Mouse (Mus musculus) left cerebral cortex, postnatal 4 days (tissue): ENCODE measurements around the gene Psma6. TPM values are rescaled to one million over a fixed set of nuclear protein-coding genes. Genes with fewer than 3 reads are reported as not detected.
A peak's percentile ranks its signal among the peaks of the same experiment; 100 is the strongest.

Experiments
- DNase-seq: peaks from one replicate; pipeline ENCODE4 v3.0.0-alpha.2; 2022
- intact Hi-C: fragments of 180-260 bp; cut with DNase I; formaldehyde crosslinking; loops from one replicate; pipeline ENCODE4 v1.15.1; 2025
- total RNA-seq, 2 experiments: library from RNA; stranded (reverse); gene quantifications; 2 replicates each; pipeline ENCODE4 v1.2.3; 2021

Gene Psma6
- total RNA-seq, 2 experiments from 2014 or later, result 173 to 183 TPM

DNA sequence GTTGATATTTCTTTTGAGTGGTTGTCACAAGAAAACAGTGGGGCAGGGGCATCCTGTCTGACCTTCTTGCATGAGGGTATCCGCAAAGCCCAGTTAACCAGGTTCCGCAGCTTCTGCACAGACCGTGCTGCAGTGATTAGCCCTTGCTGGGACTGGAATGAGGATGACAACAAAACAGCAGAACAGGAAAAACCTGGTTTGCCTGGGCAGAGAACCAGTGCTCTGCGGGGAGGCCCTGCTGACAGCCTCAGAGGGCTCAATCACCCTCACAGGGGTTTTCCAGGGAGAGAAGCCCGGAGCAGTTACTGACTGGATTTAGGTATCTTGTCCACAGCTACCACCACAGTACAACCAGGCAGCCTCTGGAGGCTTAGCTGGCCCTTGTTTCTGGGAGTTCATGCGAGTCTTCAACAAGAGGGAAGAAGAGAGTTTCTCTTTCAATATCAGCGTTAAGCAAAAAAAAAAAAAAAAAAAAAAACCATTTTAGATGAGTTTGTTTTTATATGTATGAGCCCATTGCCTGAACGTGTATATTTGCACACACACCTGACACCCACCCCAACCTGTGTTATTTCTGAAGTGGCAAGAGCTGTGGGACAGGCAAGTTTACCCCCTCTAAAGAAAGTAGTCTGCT is 49.9 kb downstream of the Psma6 start:
- intact Hi-C loops, result loop anchor here (10.0 kb wide), 1 partner anchor 61 kb away; the partner anchor contains the start of gene Nfkbia
- DNase-seq, result no peak

DNA sequence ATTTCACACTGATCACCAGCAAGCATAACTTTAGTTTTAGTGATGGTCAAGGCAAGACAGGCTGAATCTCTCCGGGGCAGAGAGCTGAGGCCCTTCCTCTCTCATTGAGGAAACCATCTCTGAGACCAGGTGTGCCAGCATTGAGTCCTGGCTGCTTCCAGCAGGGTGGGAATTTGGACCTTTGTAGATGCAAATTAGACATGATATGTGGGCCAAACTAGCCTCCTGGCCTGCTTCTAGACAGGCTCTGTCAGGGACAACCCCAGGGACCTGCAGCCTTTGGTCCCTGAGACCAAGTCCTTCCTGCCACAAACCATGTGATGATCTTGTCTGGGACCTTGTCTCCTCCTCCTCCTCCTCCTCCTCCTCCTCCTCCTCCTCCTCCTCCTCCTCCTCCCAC is 51.1 kb downstream of the Psma6 start:
- intact Hi-C loops, result loop anchor here (10.0 kb wide), 1 partner anchor 60 kb away; the partner anchor contains the start of gene Nfkbia

DNA sequence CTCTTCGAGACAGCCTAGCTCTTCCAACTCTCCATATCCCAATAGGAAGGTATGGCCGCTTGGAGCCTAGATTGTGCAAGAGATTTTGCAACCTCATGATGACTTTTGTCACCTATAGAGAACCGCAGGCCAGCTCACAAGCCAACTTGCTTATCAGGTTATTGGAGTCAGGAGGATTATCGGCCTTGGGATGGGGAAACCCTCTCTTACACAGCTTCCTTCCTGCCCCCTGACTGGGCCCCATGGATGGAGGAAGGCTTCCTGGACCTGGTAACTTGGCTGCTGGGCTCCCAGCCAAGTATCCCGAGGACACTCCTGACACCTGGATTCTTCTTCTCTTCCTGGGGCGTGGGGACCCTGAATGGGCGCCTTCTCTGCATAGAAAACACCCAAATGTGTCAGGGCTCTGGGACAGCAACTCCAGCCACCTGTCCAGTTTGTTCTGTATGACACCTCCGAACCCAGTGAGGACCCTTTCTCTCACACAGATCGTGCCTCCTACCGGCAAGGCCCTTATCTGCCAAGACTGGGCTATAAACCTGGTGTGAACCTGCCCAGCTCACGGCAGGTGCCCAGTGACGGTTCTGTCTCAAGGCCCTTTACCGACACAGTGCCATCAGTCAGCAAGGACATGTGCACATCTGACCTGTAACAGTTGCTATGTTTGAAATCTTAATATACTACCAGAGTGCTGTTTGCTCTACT is 53.3 kb downstream of the Psma6 start:
- intact Hi-C loops, result loop anchor here (10.0 kb wide), 1 partner anchor 58 kb away; the partner anchor contains the start of gene Nfkbia

More for the DNA sequence above, 51.1 kb downstream of the Psma6 start:
- no peak for DNase-seq

DNA sequence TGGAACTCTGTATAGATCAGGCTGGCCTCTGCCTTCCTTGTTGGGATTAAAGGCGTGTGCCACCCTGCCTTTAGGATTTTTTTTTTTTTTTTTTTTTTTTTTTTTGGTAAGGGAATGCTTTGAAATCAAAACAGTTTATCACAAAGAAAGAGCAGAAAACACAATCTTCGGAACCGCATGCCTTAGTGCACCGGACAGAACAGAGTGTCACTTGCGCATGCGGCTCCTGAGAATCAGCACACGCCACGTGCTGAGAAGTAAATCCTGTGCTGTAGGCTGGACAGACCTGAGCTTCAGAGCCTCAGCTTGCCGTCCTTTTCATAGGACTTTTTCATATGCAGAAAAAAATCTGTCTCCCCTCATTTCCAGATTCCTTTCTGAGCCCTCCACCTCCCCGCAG is 54.0 kb downstream of the Psma6 start:
- intact Hi-C loops, result loop anchor here (10.0 kb wide), 1 partner anchor 57 kb away; the partner anchor contains the start of gene Nfkbia
- DNase-seq, result no peak

More for the DNA sequence above, 53.3 kb downstream of the Psma6 start:
- DNase-seq, result no peak

DNA sequence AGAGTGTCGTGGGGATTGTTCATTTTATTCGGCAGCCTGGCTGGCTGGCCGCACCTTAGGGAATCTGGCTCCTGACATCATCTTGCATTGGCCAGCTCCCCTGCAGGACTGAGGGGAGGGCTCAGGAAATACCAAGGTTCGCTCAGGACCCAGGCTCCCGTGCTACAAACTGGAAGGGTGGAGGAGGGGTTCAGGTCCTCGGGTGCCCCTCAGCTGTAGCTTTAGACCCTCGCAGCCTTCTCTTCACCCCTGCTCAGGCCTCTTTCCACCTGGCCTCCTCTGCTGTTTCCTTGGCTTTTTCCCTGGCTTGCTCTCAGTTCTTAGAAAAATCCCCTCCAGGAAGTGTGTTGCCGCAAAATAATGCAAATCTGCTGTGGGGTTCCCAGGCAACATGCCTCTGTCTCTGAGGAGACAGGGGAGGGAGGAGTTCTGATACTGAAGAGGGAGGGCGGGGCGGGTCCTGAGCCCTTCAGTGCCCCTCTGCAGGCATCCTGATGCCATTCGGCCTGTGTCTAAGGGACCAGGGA is 54.7 kb downstream of the Psma6 start:
- intact Hi-C loops, result loop anchor here (10.0 kb wide), 1 partner anchor 56 kb away; the partner anchor contains the start of gene Nfkbia
- peak; percentile 16 for DNase-seq

DNA sequence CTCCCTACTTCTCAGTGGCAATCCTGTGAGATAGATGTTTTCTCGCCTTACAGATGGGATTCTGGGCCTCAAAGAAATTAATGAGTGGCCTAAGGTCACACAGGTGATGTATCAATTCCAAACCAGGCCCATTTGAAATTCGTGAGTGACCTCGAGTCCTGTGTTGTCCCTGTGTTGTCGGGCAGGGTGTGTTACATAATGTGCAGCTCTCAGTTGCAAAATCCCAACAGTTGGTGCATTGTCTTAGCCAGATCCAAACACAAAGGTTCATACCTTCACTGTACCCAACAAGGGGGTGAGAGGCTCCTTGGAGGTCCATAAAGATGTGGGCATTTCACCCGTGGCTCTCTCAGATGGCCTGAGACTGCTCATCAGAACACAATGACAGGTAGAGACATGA is 56.4 kb downstream of the Psma6 start:
- no peak for DNase-seq
- intact Hi-C loops, result no loop called here

DNA sequence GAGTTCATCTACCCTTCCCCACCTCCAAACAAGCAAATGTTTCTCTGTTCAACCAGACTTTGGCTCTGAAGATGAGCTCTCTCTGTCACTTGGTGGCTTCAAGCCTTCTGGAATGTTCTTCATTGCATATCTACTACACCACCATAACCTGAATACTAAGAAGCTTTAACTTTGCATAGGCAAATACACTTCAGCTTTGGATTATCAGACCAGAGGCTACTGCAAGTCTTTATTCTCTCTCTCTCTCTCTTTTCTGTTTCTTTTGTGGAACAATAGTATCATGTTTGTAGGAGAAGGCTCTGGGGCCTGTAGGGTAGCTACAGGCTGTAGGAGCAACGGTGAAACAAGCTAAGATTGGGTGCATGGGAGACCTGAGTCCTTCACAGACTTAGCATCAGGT is 58.2 kb downstream of the Psma6 start:
- DNase-seq, result no peak
- intact Hi-C loops, result no loop called here

DNA sequence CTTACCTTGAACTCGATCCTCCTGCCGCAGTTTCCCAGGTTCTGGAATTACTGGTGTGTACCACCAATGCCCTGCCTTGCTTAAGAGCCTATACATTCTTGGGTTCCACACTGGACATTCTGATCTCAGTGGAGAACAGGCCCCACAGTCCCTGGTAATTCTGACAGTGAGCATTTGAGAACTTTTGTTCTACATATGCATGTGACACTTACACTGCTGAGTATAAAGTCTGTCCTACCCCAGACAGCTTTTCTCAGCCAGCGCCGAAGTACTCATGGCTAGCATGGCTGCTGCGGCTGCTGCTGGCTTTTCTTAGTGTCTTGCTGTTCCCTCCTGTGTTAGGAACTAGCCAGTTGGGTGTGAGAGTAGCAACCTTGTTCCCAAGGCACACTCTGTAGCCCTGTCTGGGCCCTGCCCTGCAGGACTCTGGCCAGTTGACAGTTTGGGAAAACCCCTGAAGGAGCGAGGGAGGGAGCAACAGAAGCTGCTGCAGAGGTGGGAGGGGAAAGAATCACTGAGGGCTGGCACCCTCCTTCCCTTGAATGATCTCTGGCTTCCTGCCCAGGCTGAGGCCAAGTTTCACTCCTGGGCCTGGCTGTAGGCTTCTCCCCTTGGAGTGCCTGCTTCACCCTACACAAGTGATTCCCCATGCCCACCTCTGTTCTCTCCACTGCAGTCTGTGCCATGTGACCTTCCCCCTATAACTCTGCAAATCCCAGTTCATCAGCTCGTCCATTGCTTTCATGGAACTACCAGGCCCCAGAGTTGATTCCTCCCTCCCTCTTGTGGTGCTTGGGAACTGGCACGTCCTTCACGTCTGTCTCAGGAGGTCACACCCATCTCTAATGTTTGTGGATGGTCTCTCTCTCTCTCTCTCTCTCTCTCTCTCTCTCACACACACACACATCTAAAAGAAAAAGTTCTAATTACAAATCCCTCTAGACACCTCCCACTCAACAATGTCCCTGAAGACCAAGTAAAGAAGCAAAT is 59.1 kb downstream of the Psma6 start:
- intact Hi-C loops, result no loop called here
- DNase-seq, result peak; percentile 87

DNA sequence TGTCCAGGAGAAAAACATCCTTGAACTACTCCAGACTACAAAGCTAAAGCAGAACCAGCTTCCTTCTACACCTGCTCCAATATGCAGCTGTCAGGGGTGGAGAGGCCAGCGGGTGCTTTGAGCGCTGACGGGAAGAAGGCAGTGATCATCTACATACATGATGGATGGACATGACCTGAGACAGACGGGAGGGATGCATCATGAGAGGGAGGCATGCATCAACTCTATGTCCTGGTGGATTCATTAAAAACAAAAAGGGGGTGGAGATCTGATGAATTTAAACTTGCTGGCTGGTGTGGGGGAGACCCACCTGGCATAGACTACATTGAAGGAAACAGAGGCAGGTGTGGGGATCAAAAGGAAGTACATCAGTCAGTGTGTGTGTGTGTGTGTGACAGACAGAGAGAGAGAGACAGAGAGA is 60.0 kb downstream of the Psma6 start:
- no peak for DNase-seq
- intact Hi-C loops, result no loop called here

DNA sequence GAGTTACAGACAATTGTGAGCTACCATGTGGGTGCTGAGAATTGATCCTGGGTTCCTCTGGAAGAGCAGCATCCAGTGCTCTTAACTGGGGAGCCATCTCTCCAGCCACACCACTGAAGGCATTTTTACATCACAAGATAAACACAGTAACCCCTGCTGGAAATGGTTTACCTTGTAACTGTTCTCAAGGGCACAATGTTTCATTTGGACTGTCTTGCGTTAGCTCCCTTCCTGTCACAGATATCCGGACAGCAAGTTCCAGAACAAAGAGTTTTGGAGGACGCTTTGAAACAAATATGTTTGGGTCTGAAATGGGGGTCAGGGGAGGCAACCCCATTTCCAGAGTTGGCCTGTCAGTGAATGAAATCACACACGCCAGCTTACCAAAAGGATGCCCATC is 61.6 kb downstream of the Psma6 start:
- intact Hi-C loops, result no loop called here
- no peak for DNase-seq

DNA sequence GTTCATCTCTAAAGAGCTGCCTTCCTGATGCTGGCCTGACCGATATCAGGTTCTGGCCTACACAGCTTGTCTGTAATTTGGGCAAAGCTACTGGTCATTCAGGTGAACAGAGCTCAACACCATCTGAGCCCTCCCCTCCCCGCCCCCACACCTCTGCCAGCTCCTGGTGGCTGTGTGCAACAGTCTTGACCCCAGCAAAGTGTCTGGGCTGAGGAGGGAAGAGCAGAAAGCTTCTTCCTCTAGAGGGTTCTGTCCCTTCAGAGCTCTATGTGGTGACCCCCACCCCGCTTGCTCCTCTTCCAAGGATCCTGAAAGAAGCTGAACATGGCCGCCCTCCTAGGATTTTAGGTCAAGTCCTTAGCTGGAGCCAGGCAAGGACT is 62.3 kb downstream of the Psma6 start:
- peak; percentile 62 for DNase-seq
- intact Hi-C loops, result no loop called here

DNA sequence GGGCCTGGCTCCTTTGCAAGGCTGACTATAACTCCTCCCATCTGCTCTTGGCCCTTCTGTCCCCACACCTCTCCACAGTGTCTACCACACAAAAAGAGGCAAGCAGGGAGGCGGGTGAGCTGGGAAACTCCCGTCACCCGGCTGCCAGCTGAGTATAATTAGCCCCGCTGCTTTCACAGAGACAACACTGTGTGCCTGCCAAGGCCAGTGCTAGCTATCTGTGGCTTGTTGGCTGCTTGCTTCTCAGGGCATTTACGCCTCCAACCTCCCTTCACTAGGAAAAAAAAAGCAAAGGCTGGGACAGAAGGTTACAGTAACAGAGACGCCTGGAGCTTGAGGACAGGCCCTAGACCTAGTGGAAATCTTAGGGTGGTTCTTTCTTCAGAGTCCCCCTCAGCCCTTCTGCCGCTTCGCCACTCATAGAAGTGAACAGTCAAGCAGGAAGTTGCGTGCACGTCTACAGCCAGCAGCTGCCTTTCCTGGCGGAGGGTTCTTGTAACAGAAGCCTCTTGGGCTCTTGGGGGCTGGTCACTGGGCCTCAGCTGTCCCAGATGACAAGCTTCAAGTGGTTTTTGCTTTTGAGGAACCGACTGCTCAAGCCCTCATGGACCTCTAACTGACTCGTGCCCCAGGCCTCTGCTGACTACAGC is 62.8 kb downstream of the Psma6 start:
- intact Hi-C loops, result no loop called here
- DNase-seq, result peak; percentile 91

DNA sequence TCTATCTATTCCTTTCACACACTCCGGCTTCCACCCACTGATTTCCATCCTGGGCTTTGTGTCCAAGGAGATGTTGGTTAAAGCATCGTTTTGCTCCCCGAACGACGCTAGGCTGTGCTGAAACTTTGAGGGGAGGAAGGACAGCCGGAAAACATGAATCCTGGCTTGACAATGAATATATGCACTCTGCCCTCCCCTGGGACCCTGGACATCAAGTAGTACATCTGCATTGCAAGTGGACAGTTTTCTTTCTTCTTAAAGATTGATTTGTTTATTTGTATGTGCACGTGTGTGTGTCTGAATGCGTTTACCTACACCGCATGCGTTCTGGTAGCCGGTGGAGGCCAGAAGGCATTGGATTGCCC is 63.4 kb downstream of the Psma6 start:
- intact Hi-C loops, result no loop called here
- DNase-seq, result no peak

DNA sequence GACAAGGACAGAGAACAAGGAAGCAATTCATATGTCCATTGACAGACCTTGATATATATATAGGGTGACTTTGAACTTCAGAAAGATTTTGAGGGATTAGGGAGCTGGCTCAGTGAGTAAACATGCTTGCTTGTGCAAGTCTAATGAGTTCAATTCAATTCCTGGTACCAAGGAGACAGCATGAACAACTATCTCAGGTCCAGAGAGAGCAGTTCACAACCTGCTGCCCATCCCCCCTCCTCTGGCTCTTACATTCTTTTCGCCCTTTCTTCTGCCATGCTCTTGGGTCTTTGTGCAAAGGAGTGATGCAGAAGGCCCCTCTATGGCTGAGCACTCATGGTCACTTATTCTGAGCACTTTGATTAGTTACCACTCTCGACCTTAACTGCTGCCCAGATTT is 64.4 kb downstream of the Psma6 start:
- intact Hi-C loops, result no loop called here
- DNase-seq, result no peak

DNA sequence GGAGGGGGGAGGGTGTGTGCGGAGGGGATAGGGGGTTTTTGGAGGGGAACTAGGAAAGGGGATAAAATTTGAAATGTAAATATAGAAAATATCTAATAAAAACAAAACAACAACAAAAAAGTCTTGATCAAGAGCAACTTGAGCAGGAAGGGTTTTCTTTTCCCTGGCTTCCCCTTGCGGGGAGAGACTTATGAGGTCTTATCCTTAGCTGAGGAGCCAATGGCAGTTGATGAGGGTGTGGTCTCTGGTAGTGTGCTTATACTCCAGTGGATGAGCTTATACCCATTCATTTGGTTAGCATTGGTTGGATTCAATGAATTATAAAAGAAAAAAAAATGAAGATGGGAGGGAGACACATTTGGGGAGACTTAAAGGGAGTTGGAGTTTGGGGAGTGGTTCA is 65.0 kb downstream of the Psma6 start:
- no peak for DNase-seq
- intact Hi-C loops, result no loop called here

DNA sequence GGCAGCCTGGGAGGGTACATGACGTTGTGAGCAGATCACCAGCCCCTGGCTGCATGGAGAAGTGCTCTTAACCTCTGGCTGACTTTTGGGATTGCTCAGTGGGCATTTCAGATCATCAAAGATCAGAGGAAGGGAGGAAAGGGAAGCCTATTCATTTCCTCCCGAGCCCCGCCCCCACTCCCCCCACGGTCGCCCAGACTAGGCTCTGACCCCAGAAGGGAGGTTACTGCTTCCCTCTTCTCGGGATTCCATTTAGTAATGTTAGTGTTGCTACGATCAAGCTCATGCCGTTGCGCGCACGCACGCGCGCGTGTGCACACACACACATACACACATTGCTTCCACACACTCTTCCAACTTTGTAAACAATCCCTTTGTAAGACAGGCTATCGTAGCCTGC is 66.4 kb downstream of the Psma6 start:
- intact Hi-C loops, result no loop called here
- DNase-seq, result no peak

DNA sequence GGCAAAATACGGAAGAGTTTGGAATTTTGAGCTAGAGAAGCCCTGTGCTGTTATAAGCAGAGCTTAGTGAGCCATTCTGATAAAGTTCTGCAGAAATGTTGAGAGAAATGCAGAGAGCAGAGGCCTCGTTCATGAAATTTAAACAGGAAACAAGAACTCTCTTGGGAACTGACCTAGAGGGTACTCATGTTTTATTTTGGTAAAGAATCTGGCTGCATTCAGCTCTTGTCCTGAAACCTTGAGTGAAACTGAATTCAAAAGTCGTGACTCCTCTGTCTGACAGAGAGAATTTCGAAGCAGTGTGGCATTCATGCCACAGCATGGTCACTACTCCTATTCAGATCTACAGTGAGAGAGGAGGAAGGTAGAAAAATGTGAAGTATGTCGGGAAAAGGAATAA is 68.8 kb downstream of the Psma6 start:
- DNase-seq, result no peak
- intact Hi-C loops, result no loop called here

DNA sequence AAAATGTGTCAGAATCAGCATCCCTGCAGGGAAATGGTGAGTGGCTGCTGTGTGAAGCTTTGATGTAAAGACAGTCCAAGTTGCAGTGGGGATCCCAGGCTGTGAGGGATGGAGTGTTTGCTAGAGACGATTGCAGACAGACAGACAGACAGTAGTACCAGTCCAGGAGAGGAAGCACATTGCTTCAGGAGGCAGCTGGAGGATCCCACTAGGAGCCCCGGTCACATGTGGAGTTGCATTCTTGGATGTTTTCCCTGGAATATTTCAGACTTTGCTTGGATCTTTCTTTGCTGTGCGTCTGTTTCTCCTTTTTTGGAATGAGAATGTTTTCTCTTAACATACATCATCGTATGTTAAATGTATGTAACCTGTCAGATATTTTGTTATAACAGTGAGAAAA is 69.9 kb downstream of the Psma6 start:
- DNase-seq, result no peak
- intact Hi-C loops, result no loop called here

DNA sequence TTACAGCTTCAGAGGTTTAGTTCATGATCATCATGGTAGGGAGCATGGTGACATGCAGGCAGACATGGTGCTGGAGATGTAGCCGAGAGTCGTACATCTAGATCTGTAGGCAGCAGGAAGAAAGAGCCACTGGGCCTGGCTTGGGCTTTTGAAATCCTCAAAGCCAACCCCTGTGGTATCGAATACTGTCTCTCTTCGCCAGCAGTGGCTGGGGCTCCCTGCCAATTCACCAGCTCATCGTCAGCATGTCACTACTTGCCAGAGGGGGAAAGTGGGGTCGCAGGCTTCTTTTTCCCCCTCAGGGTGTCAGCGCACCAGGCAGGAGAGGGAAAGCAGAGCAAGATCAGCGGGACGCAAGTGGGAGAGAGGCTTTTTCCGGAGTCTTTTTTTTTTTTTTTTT is 71.2 kb downstream of the Psma6 start:
- intact Hi-C loops, result no loop called here
- peak; percentile 79 for DNase-seq

DNA sequence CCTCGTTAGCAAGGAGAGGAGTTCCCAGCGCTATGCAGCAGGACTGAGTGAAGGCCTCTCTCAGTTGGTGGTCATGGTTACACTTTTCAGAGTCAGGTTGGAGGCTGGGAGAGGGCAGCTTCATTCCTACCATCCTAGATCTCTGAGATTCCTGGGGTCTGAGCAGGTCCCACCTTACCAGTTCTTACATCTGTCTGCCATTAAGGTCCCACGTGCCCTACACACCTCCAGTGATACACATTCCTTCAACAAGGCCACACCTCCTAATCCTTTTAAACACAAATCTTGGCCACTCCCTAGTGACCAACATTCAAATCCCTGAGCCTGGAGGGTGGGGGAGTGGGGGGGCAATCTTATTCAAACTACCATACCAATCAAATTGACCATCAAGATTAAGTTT is 72.1 kb downstream of the Psma6 start:
- intact Hi-C loops, result no loop called here
- DNase-seq, result no peak
